Mouse (Mus musculus) MEL (cell line): ENCODE results near the gene Rpp14. TPM values are rescaled to one million over a fixed set of nuclear protein-coding genes. Genes with fewer than 3 reads are reported as not detected.

ENCODE experiments used
- DNase-seq: peaks from one replicate; pipeline ENCODE4 v3.0.0; 2011; ENCODE audit warnings: low read depth, low spot score
- H3K27ac ChIP-seq: 2 replicates; pipeline ENCODE4 v1.5.1; 2012; ENCODE audit warnings: low read depth, mild to moderate bottlenecking, control low read depth, low read length, moderate library complexity; ENCODE audit not compliant: control insufficient read depth
- H3K27me3 ChIP-seq, 2 experiments: fragments of 150-350 bp in 1 of 2; sonication (generic) in 1 of 2; 2 replicates each; pipeline ENCODE4 v1.6.1; 2012; ENCODE audit warnings: low read length in 2 of 2, mild to moderate bottlenecking in 2 of 2, improper control_type of control experiment in 1 of 2, moderate library complexity in 1 of 2; ENCODE audit not compliant: insufficient read depth in 2 of 2, control insufficient read depth in 1 of 2
- H3K36me3 ChIP-seq, 2 experiments: 2 replicates each; pipeline ENCODE4 v1.6.1; 2012 to 2014; ENCODE audit warnings: low read length in 2 of 2, improper control_type of control experiment in 1 of 2, inconsistent platforms in 1 of 2, mild to moderate bottlenecking in 1 of 2; ENCODE audit not compliant: insufficient read depth in 2 of 2, control insufficient read depth in 1 of 2
- H3K4me1 ChIP-seq, 2 experiments: fragments of 150-350 bp in 1 of 2; sonication (generic) in 1 of 2; 2 replicates each; pipeline ENCODE4 v1.6.1; 2012; ENCODE audit warnings: low read length in 2 of 2, improper control_type of control experiment in 1 of 2, mild to moderate bottlenecking in 1 of 2; ENCODE audit not compliant: insufficient read depth in 2 of 2, control insufficient read depth in 1 of 2
- H3K4me3 ChIP-seq, 2 experiments: fragments of 150-350 bp in 1 of 2; sonication (generic) in 1 of 2; 2 replicates each; pipeline ENCODE4 v1.5.1; 2012; ENCODE audit warnings: low read depth in 2 of 2, low read length in 2 of 2, mild to moderate bottlenecking in 2 of 2, moderate library complexity in 2 of 2, control low read depth in 1 of 2, improper control_type of control experiment in 1 of 2; ENCODE audit not compliant: control insufficient read depth in 1 of 2, insufficient read depth in 1 of 2
- H3K79me2 ChIP-seq: 2 replicates; pipeline ENCODE4 v1.6.1; 2012; ENCODE audit warnings: mild to moderate bottlenecking, low read length, moderate library complexity; ENCODE audit not compliant: control insufficient read depth, poor library complexity, insufficient read depth
- H3K9ac ChIP-seq: 2 replicates; pipeline ENCODE4 v1.6.1; 2012; ENCODE audit warnings: low read depth, mild to moderate bottlenecking, control low read depth, low read length, moderate library complexity; ENCODE audit not compliant: control insufficient read depth, poor library complexity, severe bottlenecking
- H3K9me3 ChIP-seq: fragments of 150-350 bp; sonication (generic); replicated peaks from 2 replicates; pipeline ENCODE4 v1.6.1; 2012; ENCODE audit warnings: mild to moderate bottlenecking, low read length, improper control_type of control experiment, moderate library complexity; ENCODE audit not compliant: insufficient read depth
- CHD1 ChIP-seq: IDR thresholded peaks from 2 replicates; pipeline ENCODE4 v1.6.1; 2012; ENCODE audit warnings: low read depth, mild to moderate bottlenecking, inconsistent platforms, low read length, improper control_type of control experiment
- E2F4 ChIP-seq: IDR thresholded peaks from 2 replicates; pipeline ENCODE4 v1.6.1; 2011; ENCODE audit warnings: low read depth, low read length, improper control_type of control experiment, borderline replicate concordance
- EP300 ChIP-seq, 2 experiments: IDR thresholded peaks; 2 replicates each; pipeline ENCODE4 v1.6.1; 2011; ENCODE audit warnings: improper control_type of control experiment in 2 of 2, low read length in 2 of 2, low read depth in 1 of 2, mild to moderate bottlenecking in 1 of 2
- GABPA ChIP-seq: IDR thresholded peaks from 2 replicates; pipeline ENCODE4 v1.6.1; 2012; ENCODE audit warnings: low read depth, mild to moderate bottlenecking, inconsistent platforms, low read length, improper control_type of control experiment, moderate library complexity
- HCFC1 ChIP-seq: IDR thresholded peaks from 2 replicates; pipeline ENCODE4 v1.6.1; 2012; ENCODE audit warnings: low read depth, mild to moderate bottlenecking, inconsistent platforms, low read length, improper control_type of control experiment, moderate library complexity
- JUND ChIP-seq: IDR thresholded peaks from 2 replicates; pipeline ENCODE4 v1.6.1; 2011; ENCODE audit warnings: low read depth, mild to moderate bottlenecking, improper control_type of control experiment, low read length
- MAFK ChIP-seq: IDR thresholded peaks from 2 replicates; pipeline ENCODE4 v1.6.1; 2011; ENCODE audit warnings: low read depth, mild to moderate bottlenecking, low read length, improper control_type of control experiment, borderline replicate concordance
- MEF2A ChIP-seq: IDR thresholded peaks from 2 replicates; pipeline ENCODE4 v1.6.1; 2014; ENCODE audit warnings: low read depth, mild to moderate bottlenecking, inconsistent platforms, low read length, improper control_type of control experiment; ENCODE audit not compliant: poor library complexity, insufficient replicate concordance, severe bottlenecking; ENCODE audit errors: extremely low read depth
- MXI1 ChIP-seq: IDR thresholded peaks from 2 replicates; pipeline ENCODE4 v1.6.1; 2011; ENCODE audit warnings: mild to moderate bottlenecking, low read depth, low read length, improper control_type of control experiment
- MYB ChIP-seq: IDR thresholded peaks from 2 replicates; pipeline ENCODE4 v1.6.1; 2011; ENCODE audit warnings: mild to moderate bottlenecking, low read depth, low read length, improper control_type of control experiment
- NELFE ChIP-seq: IDR thresholded peaks from 2 replicates; pipeline ENCODE4 v1.6.1; 2011; ENCODE audit warnings: low read depth, low read length, improper control_type of control experiment
- NRF1 ChIP-seq: IDR thresholded peaks from 2 replicates; pipeline ENCODE4 v1.6.1; 2014; ENCODE audit warnings: low read depth, mild to moderate bottlenecking, inconsistent platforms, low read length, improper control_type of control experiment, moderate library complexity; ENCODE audit not compliant: poor library complexity, insufficient read depth, severe bottlenecking
- POLR2A ChIP-seq, 2 experiments: IDR thresholded peaks; 2 replicates each; pipeline ENCODE4 v1.6.1; 2011 to 2012; ENCODE audit warnings: low read length in 2 of 2, mild to moderate bottlenecking in 2 of 2, control low read depth in 1 of 2, improper control_type of control experiment in 1 of 2, low read depth in 1 of 2, moderate library complexity in 1 of 2; ENCODE audit not compliant: control insufficient read depth in 1 of 2, insufficient read depth in 1 of 2, poor library complexity in 1 of 2
- RCOR1 ChIP-seq: IDR thresholded peaks from 2 replicates; pipeline ENCODE4 v1.6.1; 2012; ENCODE audit warnings: low read depth, mild to moderate bottlenecking, inconsistent platforms, low read length, improper control_type of control experiment
- SIN3A ChIP-seq: IDR thresholded peaks from 2 replicates; pipeline ENCODE4 v1.6.1; 2012; ENCODE audit warnings: low read length, improper control_type of control experiment, inconsistent platforms
- TAL1 ChIP-seq: IDR thresholded peaks from 2 replicates; pipeline ENCODE4 v1.6.1; 2012; ENCODE audit warnings: mild to moderate bottlenecking, inconsistent platforms, low read length, moderate library complexity, mixed read lengths
- TCF12 ChIP-seq: IDR thresholded peaks from 2 replicates; pipeline ENCODE4 v1.6.1; 2014; ENCODE audit warnings: low read depth, mild to moderate bottlenecking, inconsistent platforms, low read length, improper control_type of control experiment, moderate library complexity
- USF1 ChIP-seq: IDR thresholded peaks from 2 replicates; pipeline ENCODE4 v1.6.1; 2014; ENCODE audit warnings: low read depth, mild to moderate bottlenecking, inconsistent platforms, low read length, improper control_type of control experiment, moderate library complexity
- USF2 ChIP-seq, 2 experiments: IDR thresholded peaks; 2 replicates each; pipeline ENCODE4 v1.6.1; 2011 to 2012; ENCODE audit warnings: improper control_type of control experiment in 2 of 2, low read length in 2 of 2, borderline replicate concordance in 1 of 2, inconsistent platforms in 1 of 2, low read depth in 1 of 2, mild to moderate bottlenecking in 1 of 2; ENCODE audit not compliant: insufficient read depth in 1 of 2
- ZC3H11A ChIP-seq: IDR thresholded peaks from 2 replicates; pipeline ENCODE4 v1.6.1; 2012; ENCODE audit warnings: low read depth, mild to moderate bottlenecking, inconsistent platforms, low read length, improper control_type of control experiment
- ZKSCAN1 ChIP-seq: IDR thresholded peaks from 2 replicates; pipeline ENCODE4 v1.6.1; 2012; ENCODE audit warnings: low read depth, mild to moderate bottlenecking, inconsistent platforms, low read length, improper control_type of control experiment, moderate library complexity
- ZMIZ1 ChIP-seq: IDR thresholded peaks from 2 replicates; pipeline ENCODE4 v1.6.1; 2012; ENCODE audit warnings: low read depth, mild to moderate bottlenecking, inconsistent platforms, low read length, improper control_type of control experiment, moderate library complexity
- ZNF384 ChIP-seq: IDR thresholded peaks from 2 replicates; pipeline ENCODE4 v1.6.1; 2012; ENCODE audit warnings: low read depth, mild to moderate bottlenecking, inconsistent platforms, low read length, improper control_type of control experiment
- polyA plus RNA-seq, 2 experiments: library from polyadenylated mRNA; stranded (reverse) in 1 of 2; unstranded in 1 of 2; fragments of >175 nt in 1 of 2; fragments of >200 nt in 1 of 2; gene quantifications; 2 replicates each; pipeline versions ENCODE4 v1.2.1 to v1.2.4; 2012; ENCODE audit warnings: low replicate concordance in 2 of 2, low read depth in 1 of 2; ENCODE audit not compliant: insufficient read length in 2 of 2, insufficient read depth in 1 of 2, missing spikeins in 1 of 2
- total RNA-seq: library from RNA; depleted of rRNA; stranded (reverse); fragments of 300-350 nt; gene quantifications from 2 replicates; pipeline ENCODE4 v1.2.3, GENCODE M21; 2012

Gene Rpp14
- total and polyA plus RNA-seq, 3 experiments: 41.2 to 45.5 TPM; not detected in 1

GRCm38 (mm10) chr14:8108976-8109375 lies 28.8 kb downstream of the Rpp14 start:
- no peak overlapping the region for H3K4me3 ChIP-seq
- H3K4me1 ChIP-seq: no peaks in the 10 kb centered on the region
- no peaks in the 10 kb centered on the region for H3K79me2 ChIP-seq
- H3K36me3 ChIP-seq: no peaks in the 10 kb centered on the region
- H3K27me3 ChIP-seq: no peaks in the 10 kb centered on the region
- TF ChIP-seq TCF12: no peak
- no peak for TF ChIP-seq USF1
- TF ChIP-seq ZKSCAN1: no peak
- no peak for TF ChIP-seq RCOR1
- TF ChIP-seq MEF2A: no peak
- TF ChIP-seq MYB: no peak
- no peak for TF ChIP-seq GABPA
- TF ChIP-seq ZMIZ1: no peak
- no peak for TF ChIP-seq ZNF384
- no peak overlapping the region for H3K27ac ChIP-seq
- H3K9me3 ChIP-seq: no peaks in the 10 kb centered on the region
- H3K9ac ChIP-seq: no peak overlapping the region
- no peak for DNase-seq

GRCm38 (mm10) chr14:8111545-8111944 lies 31.4 kb downstream of the Rpp14 start:
- Histone ChIP-seq H3K4me1 (no peaks in the 10 kb centered on the region), H3K27ac (no peak overlapping the region), H3K9ac (no peak overlapping the region), H3K9me3 (no peaks in the 10 kb centered on the region), H3K4me3 (no peak overlapping the region), H3K27me3 (no peaks in the 10 kb centered on the region), H3K79me2 (no peaks in the 10 kb centered on the region), H3K36me3 (no peaks in the 10 kb centered on the region)
- DNase-seq: no peak
- TF ChIP-seq NELFE: no peak
- no peak for TF ChIP-seq EP300 (IDR thresholded peaks at IDR 0.05; ENCODE audit: low read depth in 1 of 2, low read length in 2 of 2)
- TF ChIP-seq MYB: no peak
- no peak for TF ChIP-seq CHD1
- TF ChIP-seq TCF12: no peak
- TF ChIP-seq MXI1: no peak
- TF ChIP-seq TAL1: no peak

- H3K4me3 ChIP-seq: no peak overlapping the region
- H3K36me3 ChIP-seq: no peaks in the 10 kb centered on the region
- H3K4me1 ChIP-seq: no peaks in the 10 kb centered on the region
- no peak overlapping the region for H3K27ac ChIP-seq
- H3K79me2 ChIP-seq: no peaks in the 10 kb centered on the region
- no peak for DNase-seq
- TF ChIP-seq NRF1 (no peak), E2F4 (no peak), HCFC1 (no peak), MXI1 (no peak), MYB (no peak), ZMIZ1 (no peak), SIN3A (no peak), MAFK (no peak), POLR2A (IDR thresholded peaks at IDR 0.05; ENCODE audit: control insufficient read depth in 1 of 2, insufficient read depth in 1 of 2, low read depth in 1 of 2, low read length in 2 of 2, poor library complexity in 1 of 2) (no peak), JUND (no peak), ZC3H11A (no peak), USF2 (IDR thresholded peaks at IDR 0.05; ENCODE audit: borderline replicate concordance in 1 of 2, insufficient read depth in 1 of 2, low read depth in 1 of 2, low read length in 2 of 2) (no peak), ZKSCAN1 (no peak)
- no peak overlapping the region for H3K9ac ChIP-seq
- no peaks in the 10 kb centered on the region for H3K9me3 ChIP-seq
- H3K27me3 ChIP-seq: no peaks in the 10 kb centered on the region
Measured at GRCm38 (mm10) chr14:8112036-8112435, 31.9 kb downstream of the Rpp14 start.
